Mouse (Mus musculus) lung, adult 2 months (tissue): ENCODE results near the gene Cxcl15.

Source experiments
- CTCF ChIP-seq: fragments of 200-500 bp; IDR thresholded peaks from 2 replicates; pipeline ENCODE4 v1.5.1; 2011; ENCODE audit warnings: mild to moderate bottlenecking, low read length, control low read depth; ENCODE audit not compliant: insufficient read depth
- POLR2A ChIP-seq: fragments of 200-500 bp; IDR thresholded peaks from 2 replicates; pipeline ENCODE4 v1.6.1; 2011; ENCODE audit warnings: low read depth, mild to moderate bottlenecking, control low read depth, low read length, borderline replicate concordance; ENCODE audit errors: extremely low read depth

GRCm38 (mm10) chr5:90768218-90768617, 26.1 kb upstream of the Cxcl15 start, which contains the start of gene Ppbp:
- TF ChIP-seq CTCF = no peak
- no peak for TF ChIP-seq POLR2A
